Mouse (Mus musculus) skeletal muscle tissue, adult 2 months (tissue): ENCODE measurements around the gene Rabac1.
A peak's percentile ranks its signal among the peaks of the same experiment; 100 is the strongest.

Source experiments
- DNase-seq: peaks from one replicate; pipeline ENCODE4 v3.0.0-alpha.2; 2012; ENCODE audit warnings: low read depth, low spot score

Gene Rabac1

DNA sequence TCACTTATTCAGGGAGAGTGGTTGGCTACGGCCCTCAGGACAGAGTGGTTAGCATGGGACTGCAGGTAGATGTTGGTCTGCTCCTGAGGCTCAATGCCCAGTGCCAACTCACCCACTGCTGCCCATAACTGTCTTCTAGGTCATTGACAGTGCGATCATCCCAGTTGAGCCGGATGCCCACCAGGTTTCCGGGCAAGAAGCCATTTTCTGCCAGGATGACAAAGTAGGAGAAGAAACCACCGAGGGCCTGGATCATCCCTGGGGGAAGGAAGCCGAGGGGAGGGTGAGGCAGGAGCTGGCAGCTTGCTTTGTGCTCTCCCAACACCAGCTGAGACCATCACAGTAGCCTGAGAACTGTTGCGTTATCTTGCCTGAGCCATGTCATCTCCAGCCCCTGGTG, 7.9 kb upstream of the Rabac1 start:
- no peak for DNase-seq

- DNase-seq = no peak
Measured at GRCm38 (mm10) chr7:24978781-24979180, 6.2 kb upstream of the Rabac1 start.

GRCm38 (mm10) chr7:24974893-24975595, 2.5 kb upstream of the Rabac1 start:
- no peak for DNase-seq

GRCm38 (mm10) chr7:24973902-24974301, 1.3 kb upstream of the Rabac1 start:
- no peak for DNase-seq

- no peak for DNase-seq
Measured at GRCm38 (mm10) chr7:24973208-24973607, 654 bp upstream of the Rabac1 start.

DNA sequence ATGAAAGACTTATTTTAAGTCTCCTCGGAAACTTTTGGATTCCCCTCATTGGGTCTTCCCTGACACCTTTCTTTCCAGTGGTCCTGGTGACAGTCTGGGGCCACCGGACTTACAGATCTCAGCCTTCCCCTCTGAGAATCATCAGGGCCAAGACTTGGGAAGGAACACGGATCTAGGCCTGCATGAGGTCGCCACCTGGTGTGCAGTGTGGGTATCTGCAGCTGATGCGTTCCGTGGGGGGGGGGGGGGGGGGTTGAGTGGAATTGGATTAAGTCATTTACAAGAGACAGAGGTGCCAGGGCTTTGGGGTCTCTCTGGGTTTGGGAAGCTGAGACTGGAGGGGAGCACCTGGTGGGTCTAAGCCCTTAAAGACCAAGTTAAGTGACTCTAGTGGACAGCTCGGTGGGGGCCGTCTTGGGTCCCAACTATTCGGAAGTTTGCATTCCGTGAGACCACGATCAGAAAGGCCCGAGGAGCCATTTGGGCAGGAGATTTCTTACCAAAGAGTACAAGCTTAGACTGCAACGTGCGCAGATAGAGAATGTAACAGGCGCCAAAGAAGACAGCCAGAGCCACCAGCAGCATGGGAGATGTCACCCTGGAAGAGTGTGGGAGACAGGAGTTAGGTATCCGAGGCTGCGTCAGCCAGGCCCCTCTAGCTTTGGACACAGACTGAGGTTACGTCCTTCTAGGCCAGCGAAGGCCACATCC, 1.1 kb downstream of the Rabac1 start:
- peak; percentile 49 for DNase-seq

GRCm38 (mm10) chr7:24970341-24970740, 2.2 kb downstream of the Rabac1 start:
- no peak for DNase-seq

DNA sequence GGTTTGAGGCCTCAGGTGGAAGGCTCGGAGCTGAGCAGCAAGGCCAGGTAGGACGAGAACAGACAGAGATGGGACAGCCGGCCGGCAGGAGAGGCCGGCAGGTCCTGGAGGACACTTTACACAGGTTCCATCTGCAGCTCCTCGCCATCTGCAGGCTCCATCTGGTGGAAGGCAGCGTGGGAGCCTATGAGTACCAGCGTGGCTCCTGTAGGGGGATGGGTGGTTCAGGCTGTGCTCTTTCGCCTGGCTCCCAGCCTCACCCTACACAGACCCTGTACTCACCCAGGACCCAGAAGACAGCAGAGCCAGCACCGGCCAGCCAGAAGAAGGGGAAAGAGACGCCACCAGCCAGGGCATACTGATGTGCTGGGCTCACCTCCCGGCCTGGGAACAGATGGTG, 2.7 kb downstream of the Rabac1 start:
- DNase-seq = no peak

DNA sequence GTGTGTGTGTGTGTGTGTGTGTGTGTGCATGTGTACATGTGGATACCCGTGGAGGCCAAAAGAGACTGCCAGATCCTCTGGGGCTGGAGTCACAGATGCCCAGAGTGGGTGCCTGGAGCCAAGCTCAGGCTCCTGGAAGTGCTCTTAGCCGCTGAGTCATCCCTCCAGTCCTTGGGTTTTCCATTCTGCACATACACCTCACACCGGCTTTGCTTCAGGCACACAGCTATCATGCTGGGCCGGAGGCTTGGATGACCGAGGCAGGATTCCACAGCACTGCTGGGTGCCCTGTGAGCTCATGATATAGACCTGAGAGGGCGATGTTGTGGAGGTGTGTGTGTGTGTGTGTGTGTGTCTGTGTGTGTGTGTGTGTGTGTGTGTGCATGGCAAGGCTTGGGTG, 4.1 kb downstream of the Rabac1 start:
- DNase-seq = no peak

GRCm38 (mm10) chr7:24967966-24968365, 4.6 kb downstream of the Rabac1 start:
- no peak for DNase-seq

GRCm38 (mm10) chr7:24964897-24965535, 7.5 kb downstream of the Rabac1 start:
- peak; percentile 43 for DNase-seq

- DNase-seq = no peak
Measured at GRCm38 (mm10) chr7:24964288-24964687, 8.3 kb downstream of the Rabac1 start.

DNA sequence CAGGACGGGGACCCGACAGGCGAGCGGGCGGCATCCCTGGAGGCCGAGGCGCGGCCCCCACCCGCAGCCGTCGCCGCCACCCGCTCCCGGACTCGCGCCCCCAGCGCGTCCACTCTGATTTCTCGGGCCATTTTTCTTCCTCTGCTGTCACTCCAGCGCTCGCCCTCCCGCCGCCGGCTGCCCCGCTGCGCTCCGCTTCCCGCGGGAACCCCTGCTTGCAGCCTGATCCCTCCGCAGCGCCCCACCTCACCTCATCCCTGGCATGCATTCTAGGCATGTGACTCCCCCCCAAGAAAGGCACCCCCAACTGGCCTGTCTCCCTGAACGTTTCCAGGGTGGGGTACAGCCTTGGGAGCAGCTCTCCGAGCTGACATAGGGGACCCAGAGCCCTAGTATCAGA, 17.3 kb downstream of the Rabac1 start:
- DNase-seq = no peak

DNA sequence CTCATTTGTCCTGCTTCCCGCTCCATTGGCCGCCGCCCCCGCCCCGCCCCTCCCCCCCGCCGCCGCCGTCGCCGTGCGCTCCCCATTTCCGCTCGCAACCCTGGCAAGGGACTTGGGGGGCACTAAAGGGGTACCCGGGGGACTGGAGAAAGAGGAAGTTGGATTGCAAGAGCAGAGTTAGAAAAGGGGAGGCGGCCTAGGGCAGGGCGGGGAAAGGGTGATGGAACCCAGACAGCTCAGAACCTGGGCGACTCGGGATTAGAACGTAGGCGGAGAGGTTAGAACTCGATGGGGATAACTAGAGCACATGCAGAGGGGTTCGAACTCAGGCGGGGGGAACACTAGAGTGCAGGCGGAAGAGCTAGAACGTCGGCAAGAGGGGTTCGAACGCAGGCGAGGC, 18.1 kb downstream of the Rabac1 start:
- no peak for DNase-seq

GRCm38 (mm10) chr7:24953966-24954365, 18.6 kb downstream of the Rabac1 start:
- no peak for DNase-seq

- no peak for DNase-seq
Measured at GRCm38 (mm10) chr7:24949958-24950623, 22.5 kb downstream of the Rabac1 start.

GRCm38 (mm10) chr7:24948774-24949173, 23.8 kb downstream of the Rabac1 start:
- no peak for DNase-seq

- DNase-seq = no peak
Measured at GRCm38 (mm10) chr7:24947316-24948048, 25.1 kb downstream of the Rabac1 start.

GRCm38 (mm10) chr7:24944257-24944950, 28.1 kb downstream of the Rabac1 start, which contains the start of gene Gm4881:
Gene Gm4881 (minus strand): TSS chr7:24944494.
- DNase-seq = no peak

DNA sequence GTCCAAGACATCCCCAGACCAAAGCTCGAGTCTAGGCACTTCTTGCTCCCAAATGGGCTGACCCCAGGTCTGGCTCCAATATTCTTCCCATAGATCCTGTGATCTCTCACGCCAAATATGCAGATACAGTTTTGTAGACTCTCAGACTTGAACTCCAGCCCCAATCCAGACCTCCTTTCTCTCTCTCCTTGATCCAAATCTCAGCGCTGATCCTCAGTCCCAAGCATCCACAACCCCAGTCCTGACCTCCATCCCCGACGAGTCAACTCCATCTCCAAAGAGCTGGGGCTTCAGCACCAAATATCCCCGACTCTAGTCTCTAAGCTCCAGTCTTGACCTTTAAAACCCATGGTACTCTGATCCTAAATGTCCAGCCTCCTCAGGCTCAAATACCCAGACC, 28.9 kb downstream of the Rabac1 start:
- no peak for DNase-seq

GRCm38 (mm10) chr7:24931651-24932050, 40.9 kb downstream of the Rabac1 start:
- no peak for DNase-seq
